Mouse (Mus musculus): Measurements from ENCODE around the gene Ubr7.
A peak's percentile ranks its signal among the peaks of the same experiment; 100 is the strongest.

Ubr7 gene

DNA sequence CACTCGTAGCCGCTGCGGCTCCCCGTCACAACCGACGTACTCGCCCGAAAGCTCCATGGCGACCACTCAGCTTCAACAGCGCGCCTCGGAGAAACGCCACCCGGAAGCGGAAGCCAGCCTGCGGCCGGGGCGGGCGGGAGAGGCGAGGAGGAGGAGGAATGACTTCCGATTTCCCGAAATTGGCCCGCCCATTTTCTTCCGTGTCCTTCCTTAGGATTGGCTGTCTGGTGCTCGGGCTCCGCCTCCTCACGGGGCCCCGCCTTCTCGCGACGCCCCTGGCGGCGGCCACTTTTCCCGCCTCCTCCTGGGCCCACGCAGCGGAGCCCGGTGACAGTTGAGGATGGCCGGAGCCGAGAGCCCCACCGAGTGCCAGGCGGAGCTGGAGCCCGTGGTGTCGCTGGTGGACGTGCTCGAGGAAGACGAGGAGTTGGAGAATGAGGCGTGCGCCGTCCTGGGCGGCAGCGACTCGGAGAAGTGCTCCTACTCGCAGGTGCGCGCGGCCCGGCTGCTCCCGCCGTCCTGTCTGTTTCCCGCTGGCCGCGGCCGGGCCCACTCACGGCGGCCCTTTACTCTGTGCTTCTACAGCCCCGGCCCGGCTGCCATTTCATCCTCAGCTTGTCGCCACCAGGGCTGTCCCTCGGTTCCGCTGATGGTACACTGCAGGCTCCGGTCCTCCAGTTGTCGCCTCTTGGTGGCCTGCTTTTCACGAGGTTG, at the start of gene Ubr7, which contains the start of the genes Gm28051 and Gon7:
Ubr7 (plus strand) TSS at position 279 of the 714 bp plus-strand sequence.
Gm28051 (minus strand) TSS at position 77 of the 714 bp plus-strand sequence.
Gon7 (minus strand) TSS at position 115 of the 714 bp plus-strand sequence.
- peak; percentile 97 for DNase-seq

GRCm38 (mm10) chr12:102708220-102708619, 49.5 kb upstream of the Ubr7 start:
- DNase-seq, result no peak

DNA sequence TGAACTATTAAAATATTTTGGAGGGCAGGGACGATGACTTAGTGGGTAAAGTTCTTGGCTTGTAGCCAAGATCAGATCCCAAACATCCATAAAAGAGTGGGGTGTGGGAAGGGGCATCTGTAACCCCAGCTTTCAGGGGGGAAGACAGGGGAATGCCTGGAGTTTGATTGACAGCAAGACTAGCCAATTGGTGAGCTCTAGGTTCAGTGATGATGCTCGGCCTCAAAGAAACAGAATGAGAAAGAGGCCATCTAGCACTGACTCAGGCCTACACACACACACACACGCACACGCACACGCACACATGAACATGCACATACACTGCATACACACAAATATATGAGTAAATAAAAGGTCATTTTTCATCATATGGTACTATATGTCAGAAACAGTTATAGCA, 47.9 kb upstream of the Ubr7 start:
- DNase-seq, result no peak

DNA sequence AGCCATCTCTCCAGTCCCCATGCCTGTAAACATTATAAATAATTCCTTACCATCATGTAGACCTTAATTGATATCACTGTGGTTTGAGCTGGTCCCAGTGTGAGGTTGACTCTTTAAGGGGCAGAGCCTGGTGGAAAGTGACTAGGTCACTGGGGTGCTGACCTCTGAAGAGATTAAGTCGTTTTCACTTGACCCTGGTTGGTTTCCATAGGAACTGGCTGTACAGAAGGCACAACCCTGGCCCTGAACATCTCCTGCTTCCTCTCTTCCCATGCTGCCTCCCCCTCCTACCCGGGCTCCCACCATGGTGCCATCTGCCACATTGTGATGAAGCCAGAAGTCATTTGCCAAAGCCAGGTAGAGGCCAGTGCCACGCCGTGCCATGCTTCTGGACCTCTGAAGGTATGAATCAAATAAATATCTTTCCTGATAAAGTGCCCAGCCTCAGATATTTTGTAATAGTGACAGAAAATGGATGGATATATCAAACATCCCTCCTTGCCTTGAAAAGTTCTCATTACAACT, 46.9 kb upstream of the Ubr7 start:
- no peak for DNase-seq

GRCm38 (mm10) chr12:102713153-102713865, 44.5 kb upstream of the Ubr7 start:
- no peak for DNase-seq

- DNase-seq, result no peak
These were observed 43.7 kb upstream of the Ubr7 start for GRCm38 (mm10) chr12:102714116-102714515.

GRCm38 (mm10) chr12:102714654-102715395, 42.9 kb upstream of the Ubr7 start:
- DNase-seq, result no peak

- DNase-seq, result no peak
These were observed 38.0 kb upstream of the Ubr7 start for GRCm38 (mm10) chr12:102719552-102720315.

DNA sequence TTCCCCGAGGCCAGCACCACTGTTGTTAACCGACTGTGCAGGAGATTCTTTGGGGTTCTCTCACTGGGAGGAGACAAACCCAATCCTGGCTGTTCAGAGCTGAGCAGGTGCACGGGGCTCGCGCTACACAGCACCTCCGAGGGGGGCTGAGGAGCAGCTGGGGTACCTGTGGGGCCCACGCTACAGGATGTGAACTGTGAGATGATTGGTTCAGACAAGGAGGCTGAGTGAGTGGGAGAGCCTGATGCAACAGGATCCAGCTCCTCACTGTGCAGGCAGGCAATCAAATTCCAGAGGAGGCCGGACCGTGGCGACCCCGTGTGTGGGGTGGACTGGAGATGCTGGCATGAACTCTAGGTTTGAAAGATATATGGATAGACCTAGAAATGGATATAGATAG, 35.3 kb upstream of the Ubr7 start:
- DNase-seq, result no peak

GRCm38 (mm10) chr12:102722966-102723365, 34.8 kb upstream of the Ubr7 start:
- DNase-seq, result no peak

GRCm38 (mm10) chr12:102723861-102724260, 33.9 kb upstream of the Ubr7 start:
- DNase-seq, result no peak

DNA sequence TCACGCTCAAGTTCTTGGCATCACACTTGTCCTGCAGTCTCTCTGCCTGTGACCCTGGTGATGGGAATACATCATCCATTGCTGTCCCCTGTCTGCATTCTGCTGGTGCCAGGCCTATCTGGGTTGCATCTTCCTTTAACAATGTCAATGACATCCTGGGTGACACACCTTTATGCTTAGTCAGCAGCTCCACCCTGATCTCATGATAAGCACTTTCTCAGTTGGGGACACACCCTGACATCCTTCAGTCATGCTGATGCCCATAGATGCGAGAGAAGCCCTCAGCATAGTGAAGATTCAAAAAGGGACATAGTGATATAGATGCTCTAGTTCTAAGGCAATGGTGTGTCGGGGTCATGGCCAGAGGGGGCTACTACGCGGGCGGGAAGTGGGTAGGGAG, 32.6 kb upstream of the Ubr7 start:
- no peak for DNase-seq

DNA sequence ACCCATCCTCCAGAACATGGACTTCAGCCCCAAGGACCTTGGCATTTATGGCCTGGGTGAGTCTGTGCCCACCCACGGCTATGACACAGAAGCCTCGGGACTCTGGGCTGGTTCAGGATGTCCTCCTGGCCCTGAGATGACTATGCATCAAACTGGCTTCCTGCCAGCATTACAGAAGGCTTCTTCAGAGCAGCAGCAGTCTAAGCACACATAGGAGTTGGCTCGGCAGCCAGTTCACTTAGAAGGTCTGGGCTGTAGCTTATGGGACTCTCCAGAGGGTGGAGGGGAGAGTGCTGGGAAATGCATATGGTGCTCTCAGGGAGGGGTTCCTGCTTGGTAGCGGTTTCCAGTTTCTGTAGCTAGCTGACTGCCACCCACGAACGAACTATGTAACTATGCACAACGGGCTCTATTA, 32.0 kb upstream of the Ubr7 start:
- no peak for DNase-seq

DNA sequence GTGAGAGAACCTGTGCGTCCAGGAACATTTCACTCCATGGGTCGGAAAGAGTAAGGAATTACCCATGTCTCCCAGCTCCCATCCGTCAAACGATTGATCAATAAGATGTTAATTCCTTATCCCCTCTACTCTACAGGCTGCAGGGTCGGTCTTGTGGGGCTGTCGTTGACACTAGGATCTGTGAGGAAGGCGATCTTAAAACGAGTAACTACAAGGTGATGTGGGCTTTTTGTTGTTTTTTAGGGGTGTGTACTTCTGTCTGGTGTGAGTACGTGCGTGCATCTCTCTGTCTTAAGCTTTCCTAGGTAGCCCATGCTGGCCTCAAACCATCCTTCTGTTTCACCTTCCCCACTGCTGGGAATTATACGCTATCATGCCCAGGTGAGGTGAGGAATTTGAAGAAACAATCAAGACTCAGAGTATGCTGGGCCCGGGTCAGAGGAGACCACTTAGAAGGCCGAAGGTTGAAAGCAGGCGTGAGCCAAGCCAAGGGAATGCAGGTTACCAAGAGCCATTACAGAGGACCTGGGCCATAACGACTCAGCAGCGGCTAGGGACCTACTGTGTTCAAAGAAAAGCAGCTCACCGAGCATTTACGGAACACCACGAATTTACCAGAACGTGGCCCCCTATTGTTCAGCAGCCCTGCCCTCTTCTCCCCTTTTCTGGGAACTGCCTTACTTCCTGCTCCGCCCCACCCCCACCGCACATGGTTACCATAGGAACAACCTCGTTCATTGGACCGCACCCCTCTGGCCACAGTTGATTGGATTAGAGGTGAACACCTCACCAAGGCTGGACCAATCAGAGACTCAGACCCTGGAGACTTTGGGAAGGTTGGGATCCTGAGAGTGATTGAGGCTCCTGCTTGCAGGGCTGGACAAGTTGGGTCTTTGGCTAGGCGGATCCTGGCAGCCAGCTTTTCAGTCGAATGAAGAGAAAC, 27.6 kb upstream of the Ubr7 start:
- DNase-seq, result peak; percentile 72

- no peak for DNase-seq
These were observed 26.8 kb upstream of the Ubr7 start for GRCm38 (mm10) chr12:102730798-102731619.

- peak; percentile 65 for DNase-seq
These were observed 24.4 kb upstream of the Ubr7 start for GRCm38 (mm10) chr12:102733381-102733780.

DNA sequence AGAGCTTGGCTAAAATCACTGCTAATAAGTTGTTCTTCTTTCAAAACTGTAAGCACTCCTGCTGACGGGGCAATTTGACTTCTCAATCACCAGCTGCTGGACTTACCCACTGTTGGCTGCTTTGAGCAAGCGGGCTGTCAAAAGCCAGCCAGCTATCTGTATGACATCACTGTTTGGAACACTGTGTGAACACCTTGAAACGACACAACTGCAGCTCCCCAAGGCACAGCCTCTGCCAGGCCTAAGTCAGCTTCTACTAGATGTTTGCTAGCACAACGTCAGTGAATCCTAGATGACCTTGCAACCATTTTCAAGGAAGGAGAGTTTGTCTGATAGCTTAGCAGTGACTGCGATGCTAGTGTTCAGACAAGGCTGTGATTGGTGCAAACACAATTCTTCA, 18.7 kb upstream of the Ubr7 start:
- DNase-seq, result no peak

DNA sequence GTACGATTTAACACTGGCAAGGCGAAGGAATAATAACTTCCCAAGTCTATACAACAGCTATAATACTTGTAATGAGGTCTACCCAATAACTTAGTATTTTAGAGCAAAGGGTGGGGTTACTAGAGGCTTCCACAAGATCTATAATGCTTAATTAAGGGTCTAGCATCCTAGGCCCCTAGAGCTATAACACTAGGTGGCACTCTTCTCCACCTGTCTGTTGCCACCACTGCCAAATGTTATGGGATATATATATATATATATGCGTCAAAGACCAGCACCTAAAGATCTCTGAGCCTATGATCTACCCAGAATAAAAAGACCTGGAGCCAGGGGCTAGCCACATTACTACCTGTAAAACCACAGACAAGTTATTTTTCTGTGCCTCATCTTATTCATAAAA, 17.5 kb upstream of the Ubr7 start:
- DNase-seq, result no peak

DNA sequence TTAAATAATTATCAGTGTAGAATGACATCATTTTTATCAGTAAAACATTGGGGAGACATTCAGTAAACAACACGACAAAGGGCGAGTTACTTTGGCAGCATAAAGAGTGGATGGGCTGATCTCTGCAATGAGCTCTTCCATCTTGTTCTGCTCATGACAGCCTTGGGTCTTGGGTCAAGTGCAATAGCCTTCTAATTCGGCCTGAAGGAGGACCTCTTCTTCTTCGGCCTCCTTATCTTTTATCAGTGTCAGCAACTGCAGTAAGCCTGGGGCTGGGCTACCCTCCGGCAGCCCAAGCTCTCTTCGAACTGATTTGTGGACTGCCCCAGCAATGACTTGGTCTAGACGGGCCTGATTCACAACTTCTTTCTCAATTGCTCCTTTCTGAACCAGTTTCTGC, 15.7 kb upstream of the Ubr7 start:
- DNase-seq, result no peak

DNA sequence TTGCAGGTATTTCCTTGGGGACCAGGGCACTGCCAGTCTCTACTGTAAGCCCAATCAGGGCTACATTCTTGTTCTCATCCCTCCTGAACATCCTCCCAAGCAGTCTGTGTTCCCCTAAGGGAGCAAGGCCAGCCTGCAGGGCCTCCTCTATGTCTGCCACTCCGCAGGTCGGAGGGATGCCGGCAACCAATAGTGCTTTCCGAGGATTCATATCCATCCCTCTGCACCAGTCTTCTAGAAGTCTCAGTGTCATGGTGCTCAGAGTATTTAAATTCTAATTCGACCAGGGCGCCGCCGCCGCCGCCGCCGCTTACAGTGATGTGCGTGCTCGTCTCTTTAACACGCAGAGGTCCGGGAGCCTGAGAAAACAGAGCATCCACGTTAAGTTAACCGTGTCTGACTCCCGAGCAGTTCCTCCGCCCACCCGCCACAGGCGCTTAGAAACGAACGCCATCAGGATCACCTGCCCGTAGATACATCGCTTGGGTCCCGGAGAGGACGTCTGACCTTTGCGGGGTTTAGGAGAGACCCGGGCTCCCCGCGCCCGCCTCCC, 14.7 kb upstream of the Ubr7 start:
- DNase-seq, result no peak

Measured in kidney, adult 18-20 months (tissue).